8 mouse cellular contexts compared by ENCODE assay signal in genomic region chr13:63231702-63232070, GRCm38 (mm10).
DNase-seq lines count a peak whose midpoint lies in the region; ATAC-seq and TF ChIP-seq lines count a peak whose summit lies in the region.

No protein-coding gene starts in this region.

- no peak overlapping the region for H3K4me2 ChIP-seq in embryonic facial prominence, embryonic 14.5 days (ENCODE audit: low read depth, low read length)
- H3K4me2 ChIP-seq in intestine, embryonic 16.5 days (ENCODE audit: low read depth, low read length) = no peak overlapping the region; the same call in 1 of the 2 replicates
- H3K4me2 ChIP-seq in neural tube, embryonic 14.5 days (ENCODE audit: low read depth, low read length) = no peak overlapping the region

- no peaks in the 10 kb centered on the region for H3K36me3 ChIP-seq in embryonic facial prominence, embryonic 14.5 days (ENCODE audit: control insufficient read depth, insufficient read depth, low read length)
- no peaks in the 10 kb centered on the region for H3K36me3 ChIP-seq in intestine, embryonic 16.5 days (ENCODE audit: control insufficient read depth, insufficient read depth, low read length)
- no peaks in the 10 kb centered on the region for H3K36me3 ChIP-seq in neural tube, embryonic 14.5 days (ENCODE audit: control insufficient read depth, insufficient read depth, low read length)

- H3K4me3 ChIP-seq in lung, adult 2 months (replicated peaks; ENCODE audit: extremely low read depth, low read depth, low read length) = no peak overlapping the region
- H3K4me3 ChIP-seq in embryonic facial prominence, embryonic 14.5 days (ENCODE audit: low read depth, low read length) = no peak overlapping the region
- no peak overlapping the region for H3K4me3 ChIP-seq in intestine, embryonic 16.5 days (ENCODE audit: low read length)
- no peak overlapping the region for H3K4me3 ChIP-seq in neural tube, embryonic 14.5 days (ENCODE audit: low read depth, low read length)

- no peak for TF ChIP-seq CTCF in lung, adult 2 months (IDR thresholded peaks at IDR 0.05; ENCODE audit: insufficient read depth, low read length)

- peak; percentile 9 for DNase-seq in lung, adult 2 months
- DNase-seq in lung, postnatal 14 days = no peak
- DNase-seq in embryonic facial prominence, embryonic 14.5 days (ENCODE audit: low spot score) = peak; percentile 79
- no peak for DNase-seq in thymus, postnatal 14 days
- no peak for DNase-seq in urinary bladder, postnatal 36 days (ENCODE audit: low spot score in 2 of 2)
- DNase-seq in gastrocnemius, postnatal 36 days = no peak

- intact Hi-C loops in gastrocnemius, postnatal 36 days (cut with DNase I) = loop anchor here (5.0 kb wide), 1 partner anchor 34 kb away; no protein-coding TSS in a partner anchor

- H3K27ac ChIP-seq in embryonic facial prominence, embryonic 14.5 days (replicated peaks; ENCODE audit: low read depth, low read length) = peak overlapping the region; percentile 8; the same call in 1 of the 2 replicates
- peak overlapping the region; percentile 87 for H3K27ac ChIP-seq in intestine, embryonic 16.5 days (ENCODE audit: low read length)
- no peak overlapping the region for H3K27ac ChIP-seq in neural tube, embryonic 14.5 days (ENCODE audit: low read depth, low read length)

- H3K9ac ChIP-seq in embryonic facial prominence, embryonic 14.5 days (ENCODE audit: low read depth, low read length) = no peak overlapping the region
- no peak overlapping the region for H3K9ac ChIP-seq in intestine, embryonic 16.5 days (ENCODE audit: low read depth, low read length)
- no peak overlapping the region for H3K9ac ChIP-seq in neural tube, embryonic 14.5 days (replicated peaks; ENCODE audit: low read depth, low read length)

- ATAC-seq in embryonic facial prominence, embryonic 14.5 days (ENCODE audit: low read depth) = peak; percentile 94
- peak; percentile 75 for ATAC-seq in intestine, embryonic 16.5 days
- ATAC-seq in neural tube, embryonic 14.5 days (ENCODE audit: low read depth) = peak; percentile 26; the same call in 1 of the 2 replicates

- no peaks in the 10 kb centered on the region for H3K27me3 ChIP-seq in embryonic facial prominence, embryonic 14.5 days (replicated peaks; ENCODE audit: control insufficient read depth, insufficient read depth, low read length)
- H3K27me3 ChIP-seq in intestine, embryonic 16.5 days (replicated peaks; ENCODE audit: control insufficient read depth, insufficient read depth, low read length) = no peaks in the 10 kb centered on the region
- no peaks in the 10 kb centered on the region for H3K27me3 ChIP-seq in neural tube, embryonic 14.5 days (ENCODE audit: control insufficient read depth, insufficient read depth, low read length)

- H3K4me1 ChIP-seq in lung, adult 2 months (ENCODE audit: control insufficient read depth, insufficient read depth, low read length) = peaks cover 14% of the 10 kb centered on the region
- peaks cover 18% of the 10 kb centered on the region for H3K4me1 ChIP-seq in embryonic facial prominence, embryonic 14.5 days (ENCODE audit: control insufficient read depth, insufficient read depth, low read length)
- peaks cover 28% of the 10 kb centered on the region for H3K4me1 ChIP-seq in intestine, embryonic 16.5 days (ENCODE audit: control insufficient read depth, insufficient read depth, low read length)
- H3K4me1 ChIP-seq in neural tube, embryonic 14.5 days (ENCODE audit: control insufficient read depth, insufficient read depth, low read length) = no peaks in the 10 kb centered on the region

- no peaks in the 10 kb centered on the region for H3K9me3 ChIP-seq in embryonic facial prominence, embryonic 14.5 days (ENCODE audit: control insufficient read depth, low read length)
- no peaks in the 10 kb centered on the region for H3K9me3 ChIP-seq in intestine, embryonic 16.5 days (ENCODE audit: control insufficient read depth, low read length)
- H3K9me3 ChIP-seq in neural tube, embryonic 14.5 days (ENCODE audit: control insufficient read depth, low read length) = no peaks in the 10 kb centered on the region

- no peak for TF ChIP-seq POLR2A in lung, adult 2 months (IDR thresholded peaks at IDR 0.05; ENCODE audit: borderline replicate concordance, extremely low read depth, low read depth, low read length)

- WGBS in lung, adult 2 months = 20% methylated on average over 3 of the region's 3 CpGs
- WGBS in embryonic facial prominence, embryonic 14.5 days = 14% methylated on average over 3 of the region's 3 CpGs
- 10% methylated on average over 3 of the region's 3 CpGs for WGBS in intestine, embryonic 16.5 days
- 28% methylated on average over 3 of the region's 3 CpGs for WGBS in neural tube, embryonic 14.5 days

Comparison
In these comparisons a context has a peak if more than half of its experiments do, and no peak if none do; other contexts are left out.
1. DNase-seq: peak in lung, adult 2 months (single experiment) and embryonic facial prominence, embryonic 14.5 days (single experiment); none in lung, postnatal 14 days (single experiment), thymus, postnatal 14 days (single experiment), urinary bladder, postnatal 36 days (0 of 2) and gastrocnemius, postnatal 36 days (0 of 2).
2. ATAC-seq: peak in every context shown above with its lines; median percentile 94 in embryonic facial prominence, embryonic 14.5 days; 75 in intestine, embryonic 16.5 days; 26 in neural tube, embryonic 14.5 days.